Mouse (Mus musculus) kidney, adult 2 months (tissue): ENCODE results near the gene Ptprd.

Source experiments
- CTCF ChIP-seq: fragments of 200-500 bp; conservative IDR thresholded peaks from 2 replicates; pipeline ENCODE4 v1.5.1; 2011; ENCODE audit warnings: low read depth, mild to moderate bottlenecking, control low read depth, low read length, moderate library complexity, mixed read lengths; ENCODE audit not compliant: insufficient read depth, insufficient read length
- POLR2A ChIP-seq: fragments of 200-500 bp; IDR thresholded peaks from one replicate; pipeline ENCODE4 v1.6.1; 2011; ENCODE audit warnings: low read depth, low read length, control low read depth

DNA sequence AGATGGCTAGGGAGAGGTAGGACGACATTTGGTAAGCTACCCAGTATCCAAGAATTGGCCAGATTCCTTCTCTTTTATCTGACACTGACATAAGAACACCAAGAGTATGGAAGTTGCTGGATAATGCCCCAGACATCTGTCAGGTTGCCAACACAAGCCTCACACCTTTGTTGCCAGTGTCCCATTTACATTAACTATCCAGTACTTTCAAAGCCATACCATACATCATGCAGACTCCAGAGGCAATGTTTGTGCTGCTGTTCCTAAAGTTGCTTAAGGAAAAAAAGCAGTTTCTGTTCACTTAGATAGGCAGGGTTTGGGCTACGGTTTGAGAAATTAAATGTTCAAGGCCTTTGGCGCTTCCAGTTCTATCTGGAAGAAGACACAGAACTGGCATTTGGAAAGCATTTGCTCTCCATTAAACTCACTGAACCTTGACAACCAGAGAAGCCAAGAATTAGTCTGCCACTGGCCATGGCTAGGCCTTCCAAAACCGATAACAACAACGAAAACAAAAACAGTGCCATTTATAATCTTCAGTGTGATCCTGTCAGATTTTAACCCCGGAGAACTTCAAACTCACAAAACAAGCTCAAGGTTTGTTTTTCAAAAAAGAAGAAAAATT lies 2220.0 kb downstream of the Ptprd start:
- TF ChIP-seq POLR2A (no peak), CTCF (no peak)
